In genomic region chr3:53475889-53476288, GRCm38 (mm10) we compare ENCODE assay signal across 8 mouse cellular contexts. TPM values are rescaled to one million over a fixed set of nuclear protein-coding genes. Genes with fewer than 3 reads are reported as not detected.
DNase-seq lines count a peak whose midpoint lies in the region; ATAC-seq and TF ChIP-seq lines count a peak whose summit lies in the region.

No protein-coding gene starts in this region.

- H3K27me3 ChIP-seq in hindbrain, embryonic 14.5 days (ENCODE audit: control insufficient read depth, insufficient read depth, low read length) = no peaks in the 10 kb centered on the region
- no peaks in the 10 kb centered on the region for H3K27me3 ChIP-seq in liver, embryonic 11.5 days (replicated peaks; ENCODE audit: control insufficient read depth, insufficient read depth, low read length)

- no peaks in the 10 kb centered on the region for H3K9me3 ChIP-seq in hindbrain, embryonic 14.5 days (ENCODE audit: control insufficient read depth, low read length)
- H3K9me3 ChIP-seq in liver, embryonic 11.5 days (ENCODE audit: control insufficient read depth, low read length) = no peaks in the 10 kb centered on the region

- H3K4me1 ChIP-seq in lung, adult 2 months (ENCODE audit: control insufficient read depth, insufficient read depth, low read length) = no peaks in the 10 kb centered on the region
- H3K4me1 ChIP-seq in hindbrain, embryonic 14.5 days (replicated peaks; ENCODE audit: control insufficient read depth, insufficient read depth, low read length) = no peaks in the 10 kb centered on the region
- H3K4me1 ChIP-seq in liver, embryonic 11.5 days (replicated peaks; ENCODE audit: control insufficient read depth, insufficient read depth, low read length) = no peaks in the 10 kb centered on the region

- WGBS in lung, adult 2 months = 43% methylated on average over 6 of the region's 6 CpGs
- 58% methylated on average over 6 of the region's 6 CpGs for WGBS in hindbrain, embryonic 14.5 days
- 64% methylated on average over 6 of the region's 6 CpGs for WGBS in liver, embryonic 11.5 days

- no peak overlapping the region for H3K9ac ChIP-seq in hindbrain, embryonic 14.5 days
- H3K9ac ChIP-seq in liver, embryonic 11.5 days (ENCODE audit: low read depth, low read length) = no peak overlapping the region

- no peak overlapping the region for H3K27ac ChIP-seq in hindbrain, embryonic 14.5 days
- no peak overlapping the region for H3K27ac ChIP-seq in liver, embryonic 11.5 days (ENCODE audit: low read depth, low read length)

- no peak overlapping the region for H3K4me3 ChIP-seq in lung, adult 2 months (replicated peaks; ENCODE audit: extremely low read depth, low read depth, low read length)
- H3K4me3 ChIP-seq in hindbrain, embryonic 14.5 days (replicated peaks; ENCODE audit: low read length) = no peak overlapping the region
- no peak overlapping the region for H3K4me3 ChIP-seq in liver, embryonic 11.5 days (ENCODE audit: low read depth, low read length)

- TF ChIP-seq POLR2A in lung, adult 2 months (IDR thresholded peaks at IDR 0.05; ENCODE audit: borderline replicate concordance, extremely low read depth, low read depth, low read length) = no peak

- H3K4me2 ChIP-seq in hindbrain, embryonic 14.5 days (replicated peaks) = no peak overlapping the region
- H3K4me2 ChIP-seq in liver, embryonic 11.5 days = no peak overlapping the region

- H3K36me3 ChIP-seq in hindbrain, embryonic 14.5 days (replicated peaks; ENCODE audit: control insufficient read depth, insufficient read depth) = peaks cover 93% of the 10 kb centered on the region
- H3K36me3 ChIP-seq in liver, embryonic 11.5 days (ENCODE audit: control insufficient read depth, insufficient read depth, low read length) = peaks cover 47% of the 10 kb centered on the region

- no peak for DNase-seq in lung, adult 2 months
- no peak for DNase-seq in lung, adult 18-20 months
- DNase-seq in Muller cell, postnatal 12 days (ENCODE audit: inconsistent ontology term) = peak; percentile 20
- DNase-seq in cerebellum, adult 8-10 months = peak; percentile 44
- peak; percentile 67 for DNase-seq in hindbrain, embryonic 14.5 days (ENCODE audit: low spot score)
- DNase-seq in liver, embryonic 11.5 days (ENCODE audit: low spot score) = no peak
- DNase-seq in right cerebral cortex, postnatal 4 days = peak; percentile 69
- no peak for DNase-seq in heart, adult 9 months (ENCODE audit: low spot score in 2 of 2)

- ATAC-seq in hindbrain, embryonic 14.5 days (ENCODE audit: low FRiP score) = peak; percentile 66; the same call in 1 of the 2 replicates
- ATAC-seq in liver, embryonic 11.5 days (replicated peaks; ENCODE audit: low FRiP score) = peak; percentile 54; the same call in 1 of the 2 replicates

- peak; percentile 65 for TF ChIP-seq CTCF in lung, adult 2 months (IDR thresholded peaks at IDR 0.05; ENCODE audit: insufficient read depth, low read length)

RNA-seq across cellular contexts. Expression of gene Proser1, which starts 12.4 kb away (rescaled TPM):
- polyA plus RNA-seq in lung, adult 2 months (2012; rRNA removed) = 24.2 and 25.2 TPM in 2 replicates
- 15.0 and 15.9 TPM in 2 replicates for polyA plus RNA-seq in hindbrain, embryonic 14.5 days (2014; fragmentation: Nextera tagmentation; extraction: Ambion mirVana)
- polyA plus RNA-seq in liver, embryonic 11.5 days (2014; fragmentation: Nextera tagmentation; extraction: Ambion mirVana) = 15.0 and 17.9 TPM in 2 replicates

RNA-seq across cellular contexts. Expression of gene Stoml3, which starts 12.6 kb away (rescaled TPM):
- polyA plus RNA-seq in lung, adult 2 months (2012; rRNA removed) = 0.06 TPM in 1 of 2 replicates, not detected in the other
- not detected in 2 replicates for polyA plus RNA-seq in hindbrain, embryonic 14.5 days (2014; fragmentation: Nextera tagmentation; extraction: Ambion mirVana)
- polyA plus RNA-seq in liver, embryonic 11.5 days (2014; fragmentation: Nextera tagmentation; extraction: Ambion mirVana) = not detected in 2 replicates

RNA-seq across cellular contexts. Expression of gene Nhlrc3, which starts 12.8 kb away (rescaled TPM):
- 8.1 and 13.1 TPM in 2 replicates for polyA plus RNA-seq in lung, adult 2 months (2012; rRNA removed)
- polyA plus RNA-seq in hindbrain, embryonic 14.5 days (2014; fragmentation: Nextera tagmentation; extraction: Ambion mirVana) = 8.9 and 10.0 TPM in 2 replicates
- 6.8 and 9.5 TPM in 2 replicates for polyA plus RNA-seq in liver, embryonic 11.5 days (2014; fragmentation: Nextera tagmentation; extraction: Ambion mirVana)

Comparison
In these comparisons a context has a peak if more than half of its experiments do, and no peak if none do; other contexts are left out.
1. DNase-seq: peak in Muller cell, postnatal 12 days (single experiment), cerebellum, adult 8-10 months (single experiment), hindbrain, embryonic 14.5 days (single experiment) and right cerebral cortex, postnatal 4 days (single experiment); none in lung, adult 2 months (single experiment), lung, adult 18-20 months (0 of 2), liver, embryonic 11.5 days (single experiment) and heart, adult 9 months (0 of 2).